Mouse (Mus musculus) neural tube, embryonic 10.5 days (tissue): ENCODE measurements at regions not wholly inside any gene's neighbourhood (a gene's known extent, or its start where the extent isn't known, plus 50 kb on each side); places are given as distances from the start of the nearest gene placed in this dataset.

Source experiments
- DNase-seq: peaks from one replicate; pipeline ENCODE4 v3.0.0-alpha.2; 2017; ENCODE audit warnings: low spot score; ENCODE audit errors: extremely low spot score

DNA sequence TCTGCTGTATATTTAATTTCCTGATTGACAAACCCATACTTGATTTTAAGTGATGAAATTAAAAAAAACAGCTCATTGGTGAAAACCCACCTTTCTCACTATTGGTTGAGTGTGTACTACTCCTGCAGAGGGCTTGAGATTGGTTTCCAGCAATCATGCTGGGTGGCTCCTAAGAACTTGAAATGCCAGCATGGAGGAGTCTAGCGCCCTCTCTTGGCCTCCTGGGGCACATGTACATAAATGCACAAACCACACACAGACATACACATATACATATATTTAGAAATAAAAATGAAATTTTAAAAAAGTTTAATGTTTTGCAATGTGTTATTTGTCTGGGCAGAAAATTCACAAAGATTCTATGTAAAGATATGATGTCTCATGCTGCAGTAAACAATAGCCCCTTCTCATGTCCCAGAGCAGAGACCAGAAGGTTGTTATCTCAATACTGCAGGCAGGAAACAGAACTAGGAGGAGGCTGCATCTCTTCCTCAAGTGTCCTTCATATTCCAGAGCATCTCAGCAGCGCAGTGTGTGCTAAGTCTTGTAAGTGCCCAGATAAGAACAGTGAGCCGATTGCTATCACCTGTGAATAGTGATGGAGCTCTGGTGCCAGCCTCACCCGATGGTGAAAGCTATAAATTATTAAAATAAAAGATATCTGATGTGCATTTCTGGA is 108.4 kb upstream of the Fbxo11 start:
- no peak for DNase-seq

DNA sequence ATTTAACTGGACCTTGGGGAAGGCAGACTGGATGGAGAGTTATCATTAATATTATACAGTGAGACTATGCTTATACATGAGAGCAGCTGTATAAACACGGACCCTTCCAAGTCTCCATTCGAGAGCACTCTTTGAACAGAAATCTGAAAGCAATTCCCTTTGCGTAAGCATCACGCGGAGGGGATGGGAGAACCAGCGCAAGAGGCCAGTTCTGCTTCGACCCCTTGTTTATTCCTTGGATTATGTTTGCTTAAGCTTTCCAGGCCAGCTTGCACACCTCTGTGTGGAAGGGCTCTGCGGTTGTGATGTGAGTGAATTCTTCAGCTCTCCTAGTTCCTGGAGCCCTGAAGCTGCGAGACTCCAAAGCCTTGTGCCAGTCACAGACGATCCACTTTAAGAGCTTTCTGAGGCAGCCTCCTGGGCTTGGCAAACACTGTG is 109.2 kb upstream of the Fbxo11 start:
- no peak for DNase-seq

DNA sequence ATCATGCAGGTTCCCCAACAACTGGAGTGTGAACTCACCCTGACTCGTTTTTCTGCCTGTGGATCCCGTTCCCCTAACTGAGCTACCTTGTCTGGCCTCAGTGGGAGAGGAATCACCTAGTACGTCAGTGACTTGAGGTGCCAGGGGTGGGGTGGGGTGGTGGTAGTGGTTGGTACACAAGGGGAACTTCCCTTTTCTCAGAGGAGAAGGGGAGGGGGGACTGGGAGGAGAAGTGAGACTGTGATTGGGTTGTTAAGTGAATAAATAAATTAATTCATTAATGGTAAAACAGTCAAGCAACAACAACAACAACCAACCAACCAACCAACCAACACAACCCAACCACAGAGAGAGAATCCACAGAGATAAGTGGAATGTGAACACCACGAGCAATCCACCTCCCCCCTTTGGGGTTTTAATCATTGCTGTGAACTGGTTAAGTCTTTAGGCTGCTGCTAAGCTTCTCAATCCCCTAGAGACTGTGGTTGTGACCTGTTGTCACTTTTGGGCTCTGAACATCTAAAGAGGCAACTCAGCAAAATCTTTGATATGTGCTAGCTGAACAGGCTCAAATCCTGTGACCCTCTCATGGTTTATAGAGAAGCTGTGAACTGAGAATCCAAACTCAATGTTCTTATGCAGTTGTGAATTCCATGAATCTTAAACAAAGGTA is 111.0 kb upstream of the Fbxo11 start:
- DNase-seq: no peak

DNA sequence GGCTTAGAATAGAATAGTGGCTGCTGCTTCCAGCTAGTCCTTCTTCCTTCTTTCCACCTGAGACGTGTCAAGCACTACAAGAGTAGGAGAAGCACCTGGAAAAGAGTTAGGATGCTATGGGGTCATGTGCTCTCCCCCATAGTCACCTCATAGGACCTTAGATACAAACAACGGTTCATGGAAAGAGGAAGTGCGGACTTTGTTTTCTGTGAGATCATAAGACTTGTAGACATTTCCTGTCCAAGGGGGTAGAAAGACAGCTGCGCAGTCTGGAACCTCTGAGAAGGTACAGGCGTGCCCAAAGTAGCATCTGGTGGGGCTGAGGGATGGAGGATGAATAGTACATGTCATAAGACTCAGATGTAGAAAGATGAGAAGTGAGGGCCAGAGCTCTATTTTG is 125.6 kb upstream of the Fbxo11 start:
- no peak for DNase-seq

DNA sequence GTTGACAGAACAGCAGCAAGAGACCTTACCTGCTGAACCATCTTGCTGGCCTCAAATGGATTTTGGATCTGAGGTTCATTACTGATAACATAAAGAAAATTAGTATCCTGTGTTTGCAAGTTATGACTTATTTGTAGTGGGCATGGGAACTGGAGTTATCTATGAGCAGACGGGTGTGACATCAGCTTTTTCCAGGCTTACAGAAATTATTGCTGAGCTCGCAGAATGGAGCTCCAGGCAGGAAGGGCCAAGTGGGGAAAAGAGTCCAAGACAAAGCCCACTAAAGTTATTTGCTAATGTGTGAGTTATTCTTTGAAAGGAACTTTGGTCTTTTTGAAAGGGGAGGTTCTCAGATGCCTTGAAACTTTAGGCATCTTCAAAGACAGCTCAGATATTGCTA is 126.4 kb upstream of the Fbxo11 start:
- DNase-seq: no peak

DNA sequence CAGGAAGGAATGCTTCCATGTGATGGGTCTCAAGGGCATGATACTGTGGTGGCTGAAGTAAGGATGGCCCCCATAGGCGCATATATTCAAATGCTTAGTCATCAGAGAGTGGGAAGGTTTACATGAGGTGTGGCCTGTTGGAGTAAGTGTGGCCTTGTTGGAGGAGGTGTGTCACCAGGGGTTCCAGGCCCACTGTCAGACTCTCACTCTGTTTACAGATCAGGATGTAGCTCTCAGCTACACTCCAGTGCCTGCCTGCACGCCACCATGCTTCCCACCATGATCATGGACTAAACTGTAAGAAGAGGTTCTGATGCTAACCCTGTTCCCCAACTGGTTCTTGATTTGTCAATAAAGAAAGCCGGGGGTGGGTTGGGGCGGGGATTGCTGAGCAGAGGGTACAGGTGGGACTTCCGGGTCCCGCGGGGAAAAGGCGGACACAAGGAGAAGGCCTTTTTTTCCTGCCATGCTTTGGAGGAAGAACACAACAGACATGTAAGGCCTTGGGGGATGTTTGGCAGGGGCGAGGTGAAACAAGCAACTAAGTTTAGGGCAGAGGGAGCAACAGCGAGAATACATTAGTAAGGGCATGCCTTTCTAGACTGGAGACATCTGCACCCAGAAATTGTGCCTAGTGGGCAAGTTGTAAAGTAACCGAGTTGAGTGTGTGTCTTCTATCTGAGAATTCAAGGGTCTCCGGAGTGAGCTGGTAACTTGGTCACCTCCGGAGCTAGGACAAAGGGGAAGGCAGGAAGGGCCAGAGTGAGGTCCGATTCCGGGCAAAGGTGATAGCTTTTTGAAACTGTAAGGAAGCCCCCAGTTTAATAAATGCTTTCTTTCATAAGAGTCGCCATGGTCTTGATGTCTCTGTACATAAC is 127.1 kb upstream of the Fbxo11 start:
- no peak for DNase-seq

DNA sequence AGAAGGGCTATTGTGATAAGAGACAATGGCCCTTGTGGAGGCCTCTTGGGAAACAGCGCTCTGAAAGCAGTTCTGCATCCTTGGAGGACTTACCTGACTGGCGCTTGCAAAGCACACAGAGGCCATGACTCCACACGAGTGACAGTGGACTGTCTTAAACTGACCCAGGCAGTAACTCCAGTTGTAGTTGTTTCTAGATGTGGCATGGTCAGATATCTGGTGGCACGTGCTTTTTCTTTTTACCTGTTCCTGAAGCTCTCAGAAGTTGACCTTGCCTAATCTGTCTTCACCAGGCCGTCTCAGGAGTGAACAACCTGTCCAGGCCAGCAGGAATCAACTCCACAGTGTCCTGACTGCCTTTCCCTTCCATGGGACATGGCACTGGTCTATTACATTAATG is 129.6 kb upstream of the Fbxo11 start:
- no peak for DNase-seq

DNA sequence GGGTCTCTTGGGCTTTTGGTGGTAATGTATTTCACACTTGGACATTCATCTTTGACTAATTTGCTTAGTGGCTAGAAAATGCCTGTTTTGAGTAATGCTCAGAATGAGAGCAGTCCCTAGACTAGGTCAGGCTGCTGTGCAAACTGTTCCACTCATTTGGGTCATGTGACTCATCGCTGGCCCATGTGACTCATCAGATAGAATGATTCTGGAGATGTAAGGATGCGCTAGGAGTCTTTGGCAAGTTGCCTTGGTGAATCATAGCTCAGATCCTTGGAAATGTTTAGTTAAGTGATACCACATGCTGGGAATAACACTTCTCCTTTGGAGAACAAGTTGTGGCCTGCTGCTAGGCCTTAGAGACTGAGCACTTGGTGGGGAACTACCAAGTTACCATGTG is 130.2 kb upstream of the Fbxo11 start:
- DNase-seq: no peak

DNA sequence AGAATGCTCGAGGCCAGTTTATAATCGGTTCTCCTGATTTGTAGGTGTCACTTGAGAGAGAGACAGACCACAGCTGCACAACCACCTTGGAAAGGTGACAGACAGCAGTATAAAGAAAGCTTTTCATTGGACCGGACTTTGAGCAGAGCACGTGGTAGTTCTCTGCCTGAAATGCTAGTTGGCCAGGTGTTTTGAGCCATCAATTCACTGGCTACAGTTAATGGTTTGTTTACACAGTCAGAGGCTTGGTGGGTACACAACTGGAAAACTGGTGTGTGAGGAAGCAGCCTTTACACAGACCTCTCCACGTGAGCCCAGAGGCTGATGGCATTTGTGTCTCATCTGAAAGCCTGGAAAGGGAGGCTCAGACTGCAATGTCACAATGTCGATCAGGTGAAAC is 130.8 kb upstream of the Fbxo11 start:
- DNase-seq: no peak

DNA sequence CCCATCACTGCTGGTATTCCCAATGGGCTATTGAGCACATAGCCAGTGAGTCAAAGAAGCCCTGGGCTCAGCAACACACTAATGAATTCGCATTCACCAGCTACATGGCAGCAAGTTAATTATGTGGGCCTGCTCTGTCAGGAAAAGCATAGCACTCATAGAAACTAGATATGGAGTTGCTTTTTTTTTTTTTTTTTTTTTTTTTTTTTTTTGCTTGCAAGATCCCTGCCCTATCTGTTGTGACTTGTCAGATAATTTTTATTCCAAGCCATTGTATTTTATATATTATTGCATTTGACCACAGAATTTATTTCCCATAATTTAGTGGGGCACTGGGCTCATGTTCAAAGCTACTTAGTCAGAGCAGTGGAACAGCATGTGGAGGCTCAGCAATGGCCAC is 131.2 kb upstream of the Fbxo11 start:
- DNase-seq: no peak

DNA sequence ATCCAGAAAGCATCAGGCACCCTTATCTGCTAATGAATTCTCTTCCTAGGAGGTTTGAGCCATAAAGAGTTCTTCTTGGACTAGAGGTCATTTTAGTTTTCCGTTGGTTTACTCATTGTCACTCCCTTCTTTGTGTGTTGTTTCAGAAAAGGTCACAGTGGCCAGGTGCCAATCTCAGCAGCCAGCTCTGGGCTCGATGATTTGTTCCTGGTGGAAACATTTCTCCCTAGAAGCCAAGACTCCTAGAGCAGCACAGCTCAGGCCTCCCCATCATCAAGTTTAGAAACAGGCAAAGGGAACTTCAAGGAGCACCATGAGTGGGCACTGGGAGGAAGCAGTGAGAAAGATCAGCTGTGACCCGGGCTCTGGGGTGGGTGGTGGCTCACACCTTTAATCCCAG is 132.3 kb upstream of the Fbxo11 start:
- DNase-seq: no peak

DNA sequence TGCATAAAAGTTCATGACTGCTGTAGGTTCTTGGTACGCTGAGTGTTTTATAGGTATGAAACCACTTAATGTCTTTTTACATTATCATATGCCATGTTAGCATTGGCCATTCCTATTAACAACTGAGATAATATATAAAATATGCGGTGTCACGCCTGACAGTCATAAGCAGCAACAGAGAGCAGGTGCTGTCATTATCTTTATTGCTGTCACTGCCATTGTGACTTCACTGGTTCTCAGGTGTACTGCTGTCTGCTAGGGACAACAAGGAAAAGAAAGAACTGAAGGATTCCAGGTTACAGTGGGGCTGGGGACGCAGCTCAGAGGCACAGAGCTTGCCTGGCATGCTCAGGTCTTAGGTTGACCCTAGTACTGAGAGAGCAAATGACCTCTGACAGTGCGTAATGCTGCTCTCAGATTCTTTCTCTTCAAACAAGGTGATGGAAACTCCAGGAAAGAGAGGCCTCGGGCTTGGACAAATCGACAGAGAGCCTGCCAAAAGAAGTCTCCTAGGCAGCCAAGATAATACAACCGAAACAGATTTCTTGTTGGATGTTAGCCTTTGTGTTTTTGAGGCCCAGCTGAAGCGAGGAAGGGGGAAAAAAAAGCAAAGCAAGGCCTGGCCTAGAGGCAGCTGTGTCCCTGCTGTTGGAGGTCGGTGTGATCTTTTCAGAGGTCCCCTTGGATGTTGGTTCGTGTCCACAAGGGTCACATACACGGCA is 136.3 kb upstream of the Fbxo11 start:
- DNase-seq: no peak

DNA sequence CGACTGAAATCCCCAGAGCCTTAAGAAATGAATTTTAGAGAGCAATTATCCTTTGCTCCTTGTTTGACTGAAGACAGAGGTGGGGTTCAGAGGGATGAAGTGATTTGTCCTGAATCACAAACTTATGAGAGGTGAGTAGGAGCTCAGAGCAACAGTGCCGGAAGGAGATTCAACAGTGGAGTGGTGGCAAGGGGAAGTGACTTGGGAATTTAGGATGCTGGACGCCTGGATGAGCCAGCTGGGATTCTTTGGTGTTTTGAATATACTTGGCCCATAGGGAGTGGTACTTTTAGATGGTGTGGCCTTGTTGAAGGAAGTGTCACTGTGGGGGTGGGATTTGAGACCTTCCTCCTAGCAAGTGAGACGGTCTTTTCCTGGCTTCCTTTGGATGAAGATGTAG is 137.1 kb upstream of the Fbxo11 start:
- no peak for DNase-seq

DNA sequence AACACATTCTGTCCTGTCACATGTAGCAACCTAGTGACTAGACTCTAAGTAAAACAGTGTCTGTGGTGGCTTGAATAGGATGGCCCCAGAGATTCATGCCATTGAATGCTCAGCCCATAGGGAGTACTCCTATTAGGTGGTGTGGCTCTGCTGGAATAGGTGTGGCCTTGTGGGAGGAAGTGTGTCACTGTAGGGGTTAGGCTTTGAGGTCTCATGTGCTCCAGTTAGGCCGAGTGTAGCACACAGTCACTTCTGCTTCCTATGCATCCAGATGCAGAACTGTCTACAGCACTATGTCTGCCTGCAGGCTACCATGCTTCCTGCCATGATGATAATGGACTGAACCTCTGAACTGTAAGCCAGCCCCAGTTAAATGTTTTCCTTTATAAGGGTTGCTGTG is 144.5 kb upstream of the Fbxo11 start:
- no peak for DNase-seq

DNA sequence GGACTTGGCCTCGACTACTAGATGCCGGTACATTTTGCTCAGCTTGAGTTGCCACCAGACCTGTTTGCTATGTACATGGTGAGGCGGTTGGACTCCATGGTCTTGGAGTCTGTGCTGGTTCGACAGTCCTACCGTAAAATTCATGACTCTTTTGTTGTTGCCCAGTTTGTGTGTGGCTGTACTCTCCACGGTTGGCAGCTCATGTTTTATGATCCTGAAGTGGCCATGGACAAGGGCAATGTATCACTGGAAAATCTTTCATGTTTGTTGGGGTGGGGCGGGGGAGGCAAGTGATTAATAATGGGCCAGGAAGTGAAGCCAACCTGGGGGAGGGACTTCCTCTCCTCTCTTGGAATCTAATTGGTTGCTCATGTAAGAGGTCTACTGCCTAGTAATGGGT is 147.0 kb upstream of the Fbxo11 start:
- no peak for DNase-seq

DNA sequence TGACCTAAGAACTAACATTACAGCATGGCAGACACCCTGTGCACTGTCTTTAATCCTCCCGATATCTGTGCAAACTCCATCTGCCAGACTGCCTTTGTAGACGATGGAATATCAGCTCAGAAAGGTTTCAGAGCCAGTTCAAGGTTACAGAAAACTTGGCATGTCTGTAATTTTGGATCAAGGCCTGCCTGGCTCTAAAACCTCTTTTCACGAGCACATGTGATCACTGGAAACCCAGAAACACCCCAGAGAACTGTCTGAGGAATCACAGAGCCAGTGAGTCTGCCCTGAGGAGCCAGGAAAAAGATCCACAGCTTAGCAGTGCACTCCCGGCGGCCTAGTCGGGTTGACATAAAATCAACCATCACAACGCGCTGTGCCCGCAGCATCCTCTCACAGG is 149.7 kb upstream of the Fbxo11 start:
- no peak for DNase-seq

DNA sequence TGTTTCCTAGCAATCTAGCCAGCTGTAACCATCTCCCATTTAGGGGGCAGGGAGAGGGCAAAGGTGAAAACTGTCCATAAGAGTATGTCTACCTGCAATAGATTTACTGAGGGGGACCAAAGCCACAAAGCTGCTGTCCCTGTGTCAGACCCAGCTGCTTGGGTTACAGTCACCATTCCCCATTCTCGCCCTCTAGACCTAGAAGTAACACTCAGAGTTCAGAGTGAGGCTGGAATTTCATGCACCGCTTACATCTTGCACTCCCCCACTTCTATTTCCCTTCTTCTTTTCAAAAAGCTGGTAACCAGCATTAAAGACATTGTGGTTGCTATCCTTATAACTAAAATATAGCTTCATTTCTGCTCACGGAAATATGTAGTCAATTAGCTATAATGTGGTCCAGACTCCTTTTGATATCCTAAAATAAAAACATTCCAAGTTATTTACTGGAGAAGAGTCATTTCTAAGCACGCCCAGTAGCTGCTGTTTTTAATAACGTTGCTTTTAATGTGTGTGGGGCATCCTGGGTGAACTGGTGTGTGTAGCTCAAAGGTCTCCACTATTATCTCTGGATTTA is 157.4 kb upstream of the Fbxo11 start:
- no peak for DNase-seq

DNA sequence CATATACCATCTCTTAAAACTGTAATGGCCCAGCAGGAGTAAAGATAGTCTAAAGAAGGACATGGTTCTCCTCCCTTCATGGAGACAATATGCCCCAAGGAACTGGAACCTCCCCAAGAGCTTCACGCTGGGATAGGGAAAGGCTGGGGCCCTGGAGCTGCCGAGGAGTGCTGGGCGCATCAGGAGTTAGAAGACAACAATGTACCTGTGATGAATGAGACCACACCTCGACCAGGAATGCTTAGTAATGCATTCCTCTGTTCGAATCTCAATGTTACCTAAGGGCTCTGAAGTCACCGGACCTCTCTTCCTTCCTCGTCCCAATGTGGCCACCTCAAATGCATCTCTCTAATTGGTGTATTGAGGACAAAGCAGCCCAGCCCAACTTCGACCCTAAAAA is 175.4 kb upstream of the Fbxo11 start:
- DNase-seq: no peak

DNA sequence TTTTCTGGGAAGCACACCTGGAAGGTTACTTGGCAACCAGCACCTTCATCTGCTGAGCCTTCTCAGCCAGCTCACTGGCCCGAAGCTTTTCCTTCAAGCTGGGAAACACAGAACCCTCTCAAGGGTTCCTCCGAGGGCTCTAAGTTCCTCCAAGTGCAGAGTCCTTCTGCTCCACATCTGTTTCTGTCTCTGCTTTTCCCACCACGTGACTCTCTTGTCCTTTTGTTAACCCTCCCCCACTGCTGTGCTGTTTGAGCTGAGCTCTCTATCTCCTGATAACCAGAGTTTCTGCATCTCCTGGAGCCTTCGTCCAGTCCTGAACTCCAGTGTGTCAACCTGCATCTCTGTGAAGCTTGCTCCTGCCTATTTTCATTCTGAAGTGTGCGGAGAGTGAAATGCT is 183.5 kb upstream of the Fbxo11 start:
- no peak for DNase-seq

DNA sequence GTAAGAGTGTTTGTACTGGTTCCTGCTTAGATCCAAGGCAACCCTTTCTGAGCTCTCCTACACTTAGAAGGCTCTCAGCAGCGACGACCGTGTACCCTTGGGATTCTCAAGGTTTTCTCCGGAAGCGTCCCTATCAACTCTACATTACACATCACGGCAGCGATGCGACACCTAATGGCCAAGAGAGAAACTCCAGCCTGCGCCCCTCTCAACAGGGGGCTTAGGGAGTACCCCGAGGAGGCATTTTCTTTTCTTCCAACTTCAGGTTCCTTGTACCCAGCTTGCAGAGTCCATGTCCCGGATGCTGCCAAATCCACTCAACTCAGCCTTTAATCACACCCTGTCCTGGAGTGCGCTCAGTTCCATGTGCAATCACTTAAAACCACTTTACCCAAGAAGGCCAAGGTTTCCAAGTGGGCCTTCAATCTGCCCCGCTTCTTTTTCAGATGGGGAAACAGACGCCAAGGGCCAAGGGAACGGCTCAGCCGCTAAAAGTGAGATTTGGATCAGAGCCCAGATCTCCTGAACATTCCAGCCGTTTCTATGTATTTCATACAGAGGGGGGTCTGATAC is 186.9 kb upstream of the Fbxo11 start:
- peak; percentile 71 for DNase-seq
